Mouse (Mus musculus) testis, adult 2 months (tissue): ENCODE results near the gene Tcf20. TPM values are rescaled to one million over a fixed set of nuclear protein-coding genes. Genes with fewer than 3 reads are reported as not detected.
A peak's percentile ranks its signal among the peaks of the same experiment; 100 is the strongest.

Source experiments
- H3K27ac ChIP-seq: fragments of 200-500 bp; 2 replicates; pipeline ENCODE4 v1.5.1; 2012; ENCODE audit warnings: low read depth, low read length; ENCODE audit not compliant: control insufficient read depth, insufficient read depth
- H3K27me3 ChIP-seq: fragments of 200-500 bp; 2 replicates; pipeline ENCODE4 v1.6.1; 2012; ENCODE audit warnings: mild to moderate bottlenecking, low read length, moderate library complexity; ENCODE audit not compliant: control insufficient read depth, insufficient read depth
- H3K36me3 ChIP-seq: fragments of 200-500 bp; 2 replicates; pipeline ENCODE4 v1.6.1; 2012; ENCODE audit warnings: mild to moderate bottlenecking, low read length; ENCODE audit not compliant: control insufficient read depth, insufficient read depth
- H3K4me1 ChIP-seq: fragments of 200-500 bp; 2 replicates; pipeline ENCODE4 v1.6.1; 2012; ENCODE audit warnings: low read length; ENCODE audit not compliant: control insufficient read depth, insufficient read depth
- H3K4me3 ChIP-seq: fragments of 200-500 bp; 2 replicates; pipeline ENCODE4 v1.5.1; 2012; ENCODE audit warnings: low read depth, mild to moderate bottlenecking, low read length, moderate library complexity, mixed read lengths; ENCODE audit not compliant: control insufficient read depth
- CTCF ChIP-seq: fragments of 200-500 bp; IDR thresholded peaks from 2 replicates; pipeline ENCODE4 v1.5.1; 2012; ENCODE audit warnings: low read depth, mild to moderate bottlenecking, inconsistent platforms, low read length, moderate library complexity; ENCODE audit not compliant: control insufficient read depth, insufficient read depth, insufficient replicate concordance
- POLR2A ChIP-seq: fragments of 200-500 bp; IDR thresholded peaks from 2 replicates; pipeline ENCODE4 v1.6.1; 2012; ENCODE audit warnings: low read depth, mild to moderate bottlenecking, inconsistent platforms, low read length, moderate library complexity; ENCODE audit not compliant: control insufficient read depth
- polyA plus RNA-seq: library from polyadenylated mRNA; depleted of rRNA; stranded (reverse); fragments of >200 nt; gene quantifications from 2 replicates; pipeline ENCODE4 v1.2.3, GENCODE M21; 2012

Gene Tcf20
- polyA plus RNA-seq, 1 experiment: 26.0 TPM

DNA sequence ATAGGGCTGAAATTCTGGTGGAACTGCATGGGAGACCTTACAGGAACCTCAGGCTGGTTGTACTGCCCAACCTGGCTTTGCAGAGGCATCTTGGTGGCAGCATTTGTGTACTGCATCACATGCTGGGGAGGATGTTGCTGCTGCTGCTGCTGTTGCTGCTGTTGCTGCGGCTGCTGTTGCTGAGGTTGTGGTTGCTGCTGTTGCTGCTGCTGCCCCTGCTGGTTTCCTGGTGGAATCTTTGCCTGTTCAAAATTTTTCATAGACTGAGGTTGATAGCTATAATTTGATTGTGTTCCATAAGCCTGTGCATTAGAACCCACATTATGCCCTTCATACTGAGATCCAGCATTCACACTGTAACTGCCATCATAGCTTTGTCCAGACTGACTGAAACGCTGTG lies 131.6 kb downstream of the Tcf20 start:
- H3K4me1 ChIP-seq: peaks cover 2% of the 10 kb centered on the region; the same call in 1 of the 2 replicates
- peaks cover 13% of the 10 kb centered on the region for H3K36me3 ChIP-seq
- H3K4me3 ChIP-seq: peak overlapping the region; percentile 87
- no peak overlapping the region for H3K27ac ChIP-seq
- no peaks in the 10 kb centered on the region for H3K27me3 ChIP-seq
- TF ChIP-seq POLR2A: no peak
- 0 out of 2 replicates have a peak, but pooled peaks have one; percentile 9 for TF ChIP-seq CTCF

DNA sequence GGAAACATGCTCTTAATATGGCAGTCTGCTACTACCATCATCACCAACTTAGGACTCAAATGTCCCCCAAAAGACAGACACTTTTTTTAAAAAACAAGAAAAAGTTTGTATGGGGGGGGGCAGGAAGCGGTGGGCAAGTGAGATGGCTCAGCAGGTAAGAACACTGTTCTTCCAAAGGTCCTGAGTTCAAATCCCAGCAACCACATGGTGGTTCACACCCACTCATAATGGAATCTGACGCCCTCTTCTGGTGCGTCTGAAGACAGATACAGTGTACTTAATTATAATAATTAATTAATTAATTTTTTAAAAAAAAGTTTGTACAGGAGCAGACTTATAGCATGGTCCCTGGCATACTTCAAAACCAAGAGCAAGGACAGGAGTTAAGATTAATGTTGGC lies 148.5 kb downstream of the Tcf20 start:
- TF ChIP-seq POLR2A (no peak), CTCF (no peak)
- Histone ChIP-seq H3K27me3 (no peaks in the 10 kb centered on the region), H3K36me3 (no peaks in the 10 kb centered on the region), H3K4me1 (no peaks in the 10 kb centered on the region), H3K4me3 (no peak overlapping the region), H3K27ac (no peak overlapping the region)

DNA sequence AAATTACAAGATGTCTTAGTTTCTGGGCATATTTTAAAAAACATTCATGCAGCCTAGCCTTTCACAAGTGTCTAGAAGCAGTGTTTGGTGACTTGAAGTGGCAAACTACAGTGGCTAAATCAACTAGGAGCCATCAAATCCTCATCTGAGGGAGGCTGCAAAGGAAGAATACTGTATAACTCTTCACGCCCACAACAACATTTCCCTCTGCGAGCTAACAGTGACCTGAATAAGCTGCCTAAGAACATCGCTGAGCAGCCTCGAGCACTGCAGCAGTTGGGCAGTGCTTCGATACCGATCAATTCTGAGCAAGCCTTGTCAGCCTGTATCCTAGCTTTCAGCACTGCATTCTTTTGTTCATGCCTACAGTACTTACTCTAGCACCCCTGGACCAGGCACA lies 157.8 kb downstream of the Tcf20 start:
- TF ChIP-seq CTCF (no peak), POLR2A (no peak)
- Histone ChIP-seq H3K4me3 (no peak overlapping the region), H3K27ac (no peak overlapping the region), H3K36me3 (no peaks in the 10 kb centered on the region), H3K4me1 (no peaks in the 10 kb centered on the region), H3K27me3 (no peaks in the 10 kb centered on the region)

DNA sequence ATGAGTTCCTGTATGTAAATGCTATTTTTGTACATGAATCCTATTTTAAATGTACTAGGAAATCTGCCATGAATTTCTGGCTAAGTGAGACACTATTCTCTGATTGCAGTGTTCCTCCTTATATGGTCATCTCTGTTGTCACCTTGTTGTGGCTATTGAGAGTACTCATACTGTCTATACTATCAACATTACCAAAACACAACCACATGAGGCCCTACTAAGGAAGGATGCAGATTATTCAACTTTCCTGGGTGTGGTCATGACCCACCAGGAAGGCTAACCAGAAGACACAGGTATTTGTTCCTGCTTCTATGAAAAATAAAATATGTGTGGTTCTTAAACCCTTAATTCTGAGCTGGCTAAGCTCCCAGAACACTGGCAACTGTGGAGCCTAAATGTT lies 161.8 kb downstream of the Tcf20 start:
- no peak for TF ChIP-seq CTCF
- TF ChIP-seq POLR2A: no peak

DNA sequence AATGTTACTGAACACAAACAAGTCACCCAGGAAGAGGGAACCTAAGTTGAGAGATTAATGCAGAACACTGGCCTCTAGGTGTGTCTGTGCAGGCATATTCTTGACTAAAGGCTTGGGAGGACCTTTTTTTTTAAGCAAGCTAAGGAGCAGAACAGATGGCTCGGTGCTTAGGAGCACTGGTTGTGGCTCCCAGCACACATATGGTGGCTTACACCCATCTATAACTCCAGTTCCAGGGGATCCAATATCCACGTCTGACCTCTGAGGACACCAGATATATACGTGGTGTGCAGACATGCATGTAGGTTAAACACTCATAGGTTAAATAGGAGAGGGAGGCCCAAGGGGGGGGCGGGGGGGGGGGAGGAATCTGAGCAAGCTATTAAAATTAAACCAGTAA lies 165.3 kb downstream of the Tcf20 start:
- Histone ChIP-seq H3K36me3 (no peaks in the 10 kb centered on the region; the same call in 1 of the 2 replicates), H3K27ac (no peak overlapping the region), H3K27me3 (no peaks in the 10 kb centered on the region), H3K4me1 (no peaks in the 10 kb centered on the region), H3K4me3 (no peak overlapping the region)
- TF ChIP-seq POLR2A: no peak

More for the DNA sequence above, 161.8 kb downstream of the Tcf20 start:
- Histone ChIP-seq H3K4me1 (no peaks in the 10 kb centered on the region), H3K36me3 (no peaks in the 10 kb centered on the region), H3K27ac (no peak overlapping the region), H3K4me3 (no peak overlapping the region), H3K27me3 (no peaks in the 10 kb centered on the region)

DNA sequence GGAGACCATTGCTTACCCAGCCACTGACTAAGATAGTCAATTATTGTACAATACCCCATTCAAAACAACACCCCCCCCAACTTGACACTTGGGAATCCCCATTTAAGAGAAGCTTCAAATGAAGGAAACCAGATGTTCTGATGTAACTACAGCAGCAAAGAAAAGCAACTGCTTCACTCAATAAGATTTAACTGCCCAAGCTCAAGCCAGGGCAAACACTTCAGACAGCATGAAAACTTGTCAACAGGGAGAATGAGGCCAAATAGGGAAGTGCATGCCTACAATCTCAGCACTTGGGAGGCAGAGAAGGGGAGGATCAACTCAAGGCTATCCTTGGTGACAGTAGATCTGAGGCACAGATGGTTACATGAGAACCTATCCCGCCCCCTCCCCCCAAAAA lies 166.0 kb downstream of the Tcf20 start:
- H3K27ac ChIP-seq: no peak overlapping the region
- no peak for TF ChIP-seq POLR2A
- no peak for TF ChIP-seq CTCF
- H3K36me3 ChIP-seq: no peaks in the 10 kb centered on the region; the same call in 1 of the 2 replicates

DNA sequence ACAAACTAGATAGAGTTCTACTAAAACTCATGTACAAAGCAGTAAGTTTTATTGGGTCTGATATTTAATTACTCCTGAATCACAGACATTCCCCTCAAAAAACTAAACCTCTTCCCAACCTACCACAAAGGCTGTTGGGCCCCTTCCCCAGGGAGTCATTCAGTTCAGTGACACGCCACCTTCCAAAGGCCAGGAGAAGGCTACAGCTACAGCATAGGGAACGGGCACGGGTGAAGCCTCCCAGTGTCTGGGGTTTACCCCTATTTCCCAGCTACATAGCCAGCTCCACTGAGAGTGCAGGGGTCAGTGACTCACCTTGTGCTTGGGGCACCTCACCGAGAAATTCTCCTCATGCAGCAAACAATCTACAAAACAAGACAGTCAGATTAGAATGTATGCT lies 172.4 kb downstream of the Tcf20 start:
- Histone ChIP-seq H3K4me1 (no peaks in the 10 kb centered on the region), H3K36me3 (no peaks in the 10 kb centered on the region; the same call in 1 of the 2 replicates), H3K27ac (no peak overlapping the region), H3K27me3 (no peaks in the 10 kb centered on the region), H3K4me3 (no peak overlapping the region)
- no peak for TF ChIP-seq POLR2A
- TF ChIP-seq CTCF: no peak

More for the DNA sequence above, 166.0 kb downstream of the Tcf20 start:
- no peaks in the 10 kb centered on the region for H3K27me3 ChIP-seq
- H3K4me1 ChIP-seq: no peaks in the 10 kb centered on the region
- no peak overlapping the region for H3K4me3 ChIP-seq

DNA sequence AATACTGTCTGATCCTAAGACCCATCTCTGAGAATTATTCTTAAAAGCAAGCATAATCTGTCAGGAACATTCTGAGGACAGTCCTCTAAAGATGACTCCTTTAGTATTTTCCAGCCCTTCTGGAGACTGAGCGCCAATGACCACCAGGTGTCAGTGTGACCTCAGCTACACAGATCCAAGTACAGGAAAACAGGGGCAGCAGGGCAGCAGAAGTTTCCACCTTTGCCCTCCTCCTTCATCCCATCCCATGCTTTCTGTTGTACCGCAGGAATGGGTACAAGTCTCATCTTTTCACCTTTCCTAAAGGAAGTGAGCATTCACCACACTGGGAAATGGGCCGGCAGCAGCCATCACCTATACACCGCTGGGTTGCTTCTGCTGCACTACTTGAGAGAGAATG lies 172.9 kb downstream of the Tcf20 start:
- Histone ChIP-seq H3K36me3 (no peaks in the 10 kb centered on the region; the same call in 1 of the 2 replicates), H3K4me3 (no peak overlapping the region), H3K27me3 (no peaks in the 10 kb centered on the region), H3K27ac (no peak overlapping the region), H3K4me1 (no peaks in the 10 kb centered on the region)
- TF ChIP-seq CTCF (peak; percentile 54; the same call in 1 of the 2 replicates), POLR2A (no peak)
